Mouse (Mus musculus): ENCODE measurements around the gene Theg. TPM values are rescaled to one million over a fixed set of nuclear protein-coding genes. Genes with fewer than 3 reads are reported as not detected.

Gene Theg
- total and polyA plus RNA-seq, 2 experiments: not detected

DNA sequence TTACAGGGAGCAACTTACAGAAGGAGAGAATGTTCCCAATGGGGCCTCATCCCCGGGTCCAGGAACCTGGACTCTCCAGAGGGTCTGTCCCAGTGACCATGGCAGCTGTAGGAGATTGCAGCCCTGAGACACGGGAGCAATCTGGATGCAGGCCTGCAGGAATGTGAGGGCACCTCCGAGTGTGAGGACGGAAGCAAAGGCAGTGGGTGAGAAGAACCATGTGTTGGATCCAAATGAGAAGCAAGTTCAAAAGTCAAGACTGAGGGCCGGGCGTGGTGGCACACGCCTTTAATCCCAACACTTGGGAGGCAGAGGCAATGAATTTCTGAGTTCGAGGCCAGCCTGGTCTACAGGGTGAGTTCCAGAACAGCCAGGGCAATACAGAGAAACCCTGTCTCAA is 5.6 kb downstream of the Theg start:
- no peaks in the 10 kb centered on the region for H3K79me2 ChIP-seq (ENCODE audit: control insufficient read depth, insufficient read depth, low read length)
- 83% methylated on average over 8 of the region's 8 CpGs for WGBS
- H3K9ac ChIP-seq (ENCODE audit: low read depth, low read length): no peak overlapping the region
- H3K27ac ChIP-seq (replicated peaks; ENCODE audit: insufficient read depth, low read depth, low read length): no peak overlapping the region
- H3K36me3 ChIP-seq (ENCODE audit: control insufficient read depth, insufficient read depth, low read length): no peaks in the 10 kb centered on the region
- no peak overlapping the region for H3K4me3 ChIP-seq (ENCODE audit: insufficient read depth, low read depth, low read length)
- no peaks in the 10 kb centered on the region for H3K27me3 ChIP-seq (ENCODE audit: control insufficient read depth, insufficient read depth, low read length)
- TF ChIP-seq POLR2A (IDR thresholded peaks at IDR 0.05; ENCODE audit: extremely low read depth, insufficient read depth, low read length) (no peak), CTCF (IDR thresholded peaks at IDR 0.05; ENCODE audit: low read depth, low read length) (no peak)
- DNase-seq (ENCODE audit: extremely low read depth, low read depth, low spot score): no peak
- no peaks in the 10 kb centered on the region for H3K4me1 ChIP-seq (ENCODE audit: control insufficient read depth, insufficient read depth, low read length)

DNA sequence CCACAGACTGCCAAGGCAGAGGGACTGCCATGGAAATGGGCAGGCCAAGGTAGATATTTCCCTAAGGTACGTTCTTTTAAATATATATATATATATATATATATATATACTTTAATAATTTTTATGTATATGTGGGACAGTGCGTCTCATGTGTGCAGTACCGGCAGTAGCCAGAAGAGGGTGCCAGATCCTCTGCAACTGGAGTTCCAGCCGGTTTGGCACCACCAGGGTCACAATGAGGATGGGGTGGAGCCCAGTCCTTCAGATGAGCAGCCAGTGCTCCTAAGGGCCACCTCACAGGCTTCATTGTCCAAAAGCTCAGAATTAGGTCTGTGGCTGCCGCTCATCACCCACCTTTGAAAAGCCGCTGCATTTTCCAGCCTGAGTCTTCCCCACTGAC is 6.3 kb downstream of the Theg start:
- 53% methylated on average over 6 of the region's 6 CpGs for WGBS
- H3K4me3 ChIP-seq (ENCODE audit: insufficient read depth, low read depth, low read length): no peak overlapping the region
- H3K9ac ChIP-seq (ENCODE audit: low read depth, low read length): no peak overlapping the region
- H3K27me3 ChIP-seq (ENCODE audit: control insufficient read depth, insufficient read depth, low read length): no peaks in the 10 kb centered on the region
- no peak overlapping the region for H3K27ac ChIP-seq (replicated peaks; ENCODE audit: insufficient read depth, low read depth, low read length)
- no peaks in the 10 kb centered on the region for H3K36me3 ChIP-seq (ENCODE audit: control insufficient read depth, insufficient read depth, low read length)
- TF ChIP-seq POLR2A (IDR thresholded peaks at IDR 0.05; ENCODE audit: extremely low read depth, insufficient read depth, low read length) (no peak), CTCF (IDR thresholded peaks at IDR 0.05; ENCODE audit: low read depth, low read length) (peak; percentile 79)
- no peaks in the 10 kb centered on the region for H3K79me2 ChIP-seq (ENCODE audit: control insufficient read depth, insufficient read depth, low read length)
- peak; percentile 21 for DNase-seq (ENCODE audit: extremely low read depth, low read depth, low spot score)
- no peaks in the 10 kb centered on the region for H3K4me1 ChIP-seq (ENCODE audit: control insufficient read depth, insufficient read depth, low read length)

DNA sequence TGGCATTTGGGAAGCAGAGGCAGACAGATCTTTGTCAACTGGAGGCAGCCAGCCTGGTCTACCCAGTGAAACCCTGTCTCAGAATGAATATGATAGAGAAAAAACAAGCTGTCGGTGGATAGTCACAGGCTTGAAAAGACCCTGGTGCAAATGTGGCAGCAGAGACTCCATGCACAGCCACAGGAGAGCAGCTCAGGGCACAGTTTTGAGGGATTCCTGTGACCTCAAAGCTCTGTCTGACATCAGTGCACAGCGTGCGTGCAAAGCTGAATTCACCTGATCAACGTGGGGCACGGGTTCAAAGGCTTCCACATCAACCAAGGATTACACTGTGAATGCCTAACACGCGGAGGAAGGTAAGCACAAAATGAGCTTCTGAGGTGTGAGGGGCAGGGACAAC is 6.8 kb downstream of the Theg start:
- no peaks in the 10 kb centered on the region for H3K36me3 ChIP-seq (ENCODE audit: control insufficient read depth, insufficient read depth, low read length)
- WGBS: 68% methylated on average over 7 of the region's 7 CpGs
- TF ChIP-seq POLR2A (IDR thresholded peaks at IDR 0.05; ENCODE audit: extremely low read depth, insufficient read depth, low read length): no peak
- TF ChIP-seq CTCF (IDR thresholded peaks at IDR 0.05; ENCODE audit: low read depth, low read length): no peak
- H3K4me3 ChIP-seq (ENCODE audit: insufficient read depth, low read depth, low read length): no peak overlapping the region
- no peaks in the 10 kb centered on the region for H3K79me2 ChIP-seq (ENCODE audit: control insufficient read depth, insufficient read depth, low read length)
- no peaks in the 10 kb centered on the region for H3K4me1 ChIP-seq (ENCODE audit: control insufficient read depth, insufficient read depth, low read length)
- no peak for DNase-seq (ENCODE audit: extremely low read depth, low read depth, low spot score)
- no peaks in the 10 kb centered on the region for H3K27me3 ChIP-seq (ENCODE audit: control insufficient read depth, insufficient read depth, low read length)
- no peak overlapping the region for H3K27ac ChIP-seq (replicated peaks; ENCODE audit: insufficient read depth, low read depth, low read length)
- no peak overlapping the region for H3K9ac ChIP-seq (ENCODE audit: low read depth, low read length)

GRCm38 (mm10) chr10:79579781-79580180 is 7.3 kb downstream of the Theg start:
- Histone ChIP-seq H3K4me3 (ENCODE audit: insufficient read depth, low read depth, low read length) (no peak overlapping the region), H3K79me2 (ENCODE audit: control insufficient read depth, insufficient read depth, low read length) (no peaks in the 10 kb centered on the region), H3K27ac (replicated peaks; ENCODE audit: insufficient read depth, low read depth, low read length) (no peak overlapping the region), H3K36me3 (ENCODE audit: control insufficient read depth, insufficient read depth, low read length) (no peaks in the 10 kb centered on the region), H3K9ac (ENCODE audit: low read depth, low read length) (no peak overlapping the region), H3K27me3 (ENCODE audit: control insufficient read depth, insufficient read depth, low read length) (no peaks in the 10 kb centered on the region), H3K4me1 (ENCODE audit: control insufficient read depth, insufficient read depth, low read length) (no peaks in the 10 kb centered on the region)
- 80% methylated on average over 12 of the region's 12 CpGs for WGBS
- DNase-seq (ENCODE audit: extremely low read depth, low read depth, low spot score): no peak
- TF ChIP-seq POLR2A (IDR thresholded peaks at IDR 0.05; ENCODE audit: extremely low read depth, insufficient read depth, low read length) (no peak), CTCF (IDR thresholded peaks at IDR 0.05; ENCODE audit: low read depth, low read length) (no peak)

- 75% methylated on average over 7 of the region's 7 CpGs for WGBS
- Histone ChIP-seq H3K36me3 (ENCODE audit: control insufficient read depth, insufficient read depth, low read length) (no peaks in the 10 kb centered on the region), H3K4me3 (ENCODE audit: insufficient read depth, low read depth, low read length) (no peak overlapping the region), H3K4me1 (ENCODE audit: control insufficient read depth, insufficient read depth, low read length) (no peaks in the 10 kb centered on the region), H3K79me2 (ENCODE audit: control insufficient read depth, insufficient read depth, low read length) (no peaks in the 10 kb centered on the region), H3K27ac (replicated peaks; ENCODE audit: insufficient read depth, low read depth, low read length) (no peak overlapping the region), H3K9ac (ENCODE audit: low read depth, low read length) (no peak overlapping the region), H3K27me3 (ENCODE audit: control insufficient read depth, insufficient read depth, low read length) (no peaks in the 10 kb centered on the region)
- TF ChIP-seq POLR2A (IDR thresholded peaks at IDR 0.05; ENCODE audit: extremely low read depth, insufficient read depth, low read length): no peak
- no peak for DNase-seq (ENCODE audit: extremely low read depth, low read depth, low spot score)
These were observed 8.2 kb downstream of the Theg start for GRCm38 (mm10) chr10:79578891-79579290.

- no peak overlapping the region for H3K9ac ChIP-seq (ENCODE audit: low read depth, low read length)
- H3K36me3 ChIP-seq (ENCODE audit: control insufficient read depth, insufficient read depth, low read length): no peaks in the 10 kb centered on the region
- TF ChIP-seq CTCF (IDR thresholded peaks at IDR 0.05; ENCODE audit: low read depth, low read length) (no peak), POLR2A (IDR thresholded peaks at IDR 0.05; ENCODE audit: extremely low read depth, insufficient read depth, low read length) (no peak)
- H3K79me2 ChIP-seq (ENCODE audit: control insufficient read depth, insufficient read depth, low read length): no peaks in the 10 kb centered on the region
- 74% methylated on average over 9 of the region's 9 CpGs for WGBS
- no peak for DNase-seq (ENCODE audit: extremely low read depth, low read depth, low spot score)
- H3K4me1 ChIP-seq (ENCODE audit: control insufficient read depth, insufficient read depth, low read length): no peaks in the 10 kb centered on the region
- H3K27ac ChIP-seq (replicated peaks; ENCODE audit: insufficient read depth, low read depth, low read length): no peak overlapping the region
- H3K27me3 ChIP-seq (ENCODE audit: control insufficient read depth, insufficient read depth, low read length): no peaks in the 10 kb centered on the region
- H3K4me3 ChIP-seq (ENCODE audit: insufficient read depth, low read depth, low read length): no peak overlapping the region
These were observed 8.9 kb downstream of the Theg start for GRCm38 (mm10) chr10:79578276-79578675.
